Mouse (Mus musculus) G1E (cell line): Measurements from ENCODE around the gene Smg6.

Source experiments
- CTCF ChIP-seq: IDR thresholded peaks from 2 replicates; pipeline ENCODE4 v1.5.1; 2012; ENCODE audit warnings: low read depth, low read length, inconsistent platforms, mixed read lengths
- GATA1 ChIP-seq: IDR thresholded peaks from 2 replicates; pipeline ENCODE4 v1.6.1; 2012; ENCODE audit warnings: borderline replicate concordance, low read length, inconsistent platforms, mixed read lengths
- GATA2 ChIP-seq: IDR thresholded peaks from 2 replicates; pipeline ENCODE4 v1.6.1; 2012; ENCODE audit warnings: low read depth, low read length, inconsistent platforms, borderline replicate concordance
- POLR2AphosphoS5 ChIP-seq: IDR thresholded peaks from 2 replicates; pipeline ENCODE4 v1.6.1; 2012; ENCODE audit warnings: low read depth, low read length, inconsistent platforms; ENCODE audit not compliant: insufficient replicate concordance
- TAL1 ChIP-seq: conservative IDR thresholded peaks from 2 replicates; pipeline ENCODE4 v1.6.1; 2012; ENCODE audit warnings: low read depth, low read length, inconsistent platforms, mixed read lengths

DNA sequence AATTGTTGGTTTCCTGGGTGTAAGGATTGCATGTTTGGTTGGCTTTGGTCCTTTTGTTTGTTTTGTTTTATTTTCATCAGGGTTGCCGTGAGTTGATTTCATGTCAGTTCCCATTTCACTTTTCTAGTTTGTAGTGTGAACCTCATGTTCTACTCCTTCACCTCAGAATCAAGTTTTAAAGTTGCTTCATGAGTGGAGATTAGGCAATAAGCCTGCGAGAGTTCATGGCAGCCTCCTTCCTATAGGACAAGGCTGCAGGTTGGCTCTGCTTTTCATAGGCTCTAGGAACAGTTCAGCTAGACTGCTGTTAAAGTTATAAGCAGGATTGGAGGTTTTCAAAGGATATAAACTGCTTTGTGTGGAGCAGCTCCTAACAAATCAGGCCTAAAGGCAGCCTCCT lies 33.9 kb downstream of the Smg6 start:
- TF ChIP-seq TAL1 (no peak), CTCF (no peak), GATA1 (no peak), GATA2 (no peak), POLR2AphosphoS5 (no peak)
